Mouse (Mus musculus) lung, adult 2 months (tissue): ENCODE measurements at regions not wholly inside any gene's neighbourhood (a gene's known extent, or its start where the extent isn't known, plus 50 kb on each side); places are given as distances from the start of the nearest gene placed in this dataset.

Experiments
- CTCF ChIP-seq: fragments of 200-500 bp; IDR thresholded peaks from 2 replicates; pipeline ENCODE4 v1.5.1; 2011; ENCODE audit warnings: mild to moderate bottlenecking, low read length, control low read depth; ENCODE audit not compliant: insufficient read depth
- POLR2A ChIP-seq: fragments of 200-500 bp; IDR thresholded peaks from 2 replicates; pipeline ENCODE4 v1.6.1; 2011; ENCODE audit warnings: low read depth, mild to moderate bottlenecking, control low read depth, low read length, borderline replicate concordance; ENCODE audit errors: extremely low read depth

DNA sequence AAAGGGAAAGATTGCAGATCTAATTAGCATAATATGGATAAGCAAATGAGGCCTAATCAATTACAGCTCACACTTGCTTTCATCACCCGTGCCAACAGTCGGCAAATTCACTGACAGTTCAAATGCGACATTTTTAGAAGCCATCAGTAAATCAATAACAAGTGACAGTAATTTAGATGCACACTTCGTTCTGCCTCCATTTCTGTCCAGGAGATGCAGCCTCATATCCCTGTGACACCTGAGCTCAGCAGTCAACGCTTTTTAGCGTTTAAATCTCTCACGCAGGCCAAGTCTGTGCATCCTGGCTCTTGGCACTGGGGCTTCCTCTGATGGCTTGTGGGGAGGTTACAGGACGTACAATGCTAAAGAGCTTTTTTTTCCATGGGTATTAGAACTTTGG, 218.0 kb downstream of the Nuf2 start:
- TF ChIP-seq CTCF (no peak), POLR2A (no peak)
